In genomic region chr9:67220388-67220787, GRCm38 (mm10) we compare ENCODE assay signal across 8 mouse cellular contexts.
DNase-seq lines count a peak whose midpoint lies in the region; ATAC-seq lines count a peak whose summit lies in the region.

No protein-coding gene starts in this region.

- intact Hi-C loops in heart, postnatal 14 days (cut with DNase I), result no loop called here

- ATAC-seq in frontal cortex, adult (ENCODE audit: low TSS enrichment), result no peak

- peak; percentile 38 to 52 for DNase-seq in heart, postnatal 14 days
- no peak for DNase-seq in heart, adult 9 months (ENCODE audit: low spot score in 2 of 2)
- peak; percentile 22 for DNase-seq in urinary bladder, postnatal 14 days (ENCODE audit: low spot score)
- no peak for DNase-seq in urinary bladder, postnatal 10 days (ENCODE audit: low spot score)
- peak; percentile 56 for DNase-seq in embryo, embryonic 10.5 days (ENCODE audit: low spot score)
- peak; percentile 20 for DNase-seq in thymus, postnatal 14 days
- DNase-seq in ovary, postnatal 36 days (ENCODE audit: low spot score), result no peak

Comparison
In these comparisons a context has a peak if more than half of its experiments do, and no peak if none do; other contexts are left out.
1. DNase-seq: peak in heart, postnatal 14 days (2 of 2), urinary bladder, postnatal 14 days (single experiment), embryo, embryonic 10.5 days (single experiment) and thymus, postnatal 14 days (single experiment); none in heart, adult 9 months (0 of 2), urinary bladder, postnatal 10 days (single experiment) and ovary, postnatal 36 days (single experiment).